ENCODE assay signal across 8 mouse cellular contexts in genomic region chr6:29169675-29170062, GRCm38 (mm10). TPM values are rescaled to one million over a fixed set of nuclear protein-coding genes. Genes with fewer than 3 reads are reported as not detected.
A peak's percentile ranks its signal among the peaks of the same experiment; 100 is the strongest.
DNase-seq lines count a peak whose midpoint lies in the region; ATAC-seq and TF ChIP-seq lines count a peak whose summit lies in the region.

No protein-coding gene starts in this region.

- WGBS in heart, embryonic 13.5 days = 2% methylated on average over 12 of the region's 12 CpGs
- 5% methylated on average over 12 of the region's 12 CpGs for WGBS in forebrain, embryonic 15.5 days
- 6% methylated on average over 12 of the region's 12 CpGs for WGBS in liver, embryonic 12.5 days (ENCODE audit: insufficient replicate concordance)

- H3K4me3 ChIP-seq in heart, embryonic 13.5 days = peak overlapping the region; percentile 54
- peak overlapping the region; percentile 89 for H3K4me3 ChIP-seq in E14TG2a.4 (replicated peaks; ENCODE audit: low read length)
- peak overlapping the region; percentile 53 for H3K4me3 ChIP-seq in forebrain, embryonic 15.5 days
- no peak overlapping the region for H3K4me3 ChIP-seq in liver, embryonic 12.5 days

- no peak for TF ChIP-seq CTCF in E14TG2a.4 (conservative IDR thresholded peaks at IDR 0.05; ENCODE audit: low read length)

- peak overlapping the region; percentile 78 for H3K4me2 ChIP-seq in heart, embryonic 13.5 days
- peak overlapping the region; percentile 99 for H3K4me2 ChIP-seq in forebrain, embryonic 15.5 days (replicated peaks)
- H3K4me2 ChIP-seq in liver, embryonic 12.5 days = peak overlapping the region; percentile 71; the same call in 1 of the 2 replicates

- no peaks in the 10 kb centered on the region for H3K9me3 ChIP-seq in heart, embryonic 13.5 days
- H3K9me3 ChIP-seq in E14TG2a.4 (ENCODE audit: low read length) = no peaks in the 10 kb centered on the region
- no peaks in the 10 kb centered on the region for H3K9me3 ChIP-seq in forebrain, embryonic 15.5 days
- no peaks in the 10 kb centered on the region for H3K9me3 ChIP-seq in liver, embryonic 12.5 days (replicated peaks)

- H3K9ac ChIP-seq in heart, embryonic 13.5 days = peak overlapping the region; percentile 71
- H3K9ac ChIP-seq in forebrain, embryonic 15.5 days (replicated peaks) = peak overlapping the region; percentile 68; the same call in 1 of the 2 replicates
- H3K9ac ChIP-seq in liver, embryonic 12.5 days = no peak overlapping the region

- DNase-seq in heart, adult 9 months (ENCODE audit: low spot score in 2 of 2) = no peak
- DNase-seq in urinary bladder, postnatal 14 days (ENCODE audit: low spot score) = no peak

- H3K27ac ChIP-seq in heart, embryonic 13.5 days (replicated peaks) = no peak overlapping the region
- no peak overlapping the region for H3K27ac ChIP-seq in forebrain, embryonic 15.5 days (replicated peaks)
- no peak overlapping the region for H3K27ac ChIP-seq in liver, embryonic 12.5 days

- peaks cover 28% of the 10 kb centered on the region for H3K4me1 ChIP-seq in heart, embryonic 13.5 days
- peaks cover 15% of the 10 kb centered on the region for H3K4me1 ChIP-seq in E14TG2a.4 (replicated peaks; ENCODE audit: low read depth, low read length)
- H3K4me1 ChIP-seq in forebrain, embryonic 15.5 days = peaks cover 21% of the 10 kb centered on the region
- peaks cover 20% of the 10 kb centered on the region for H3K4me1 ChIP-seq in liver, embryonic 12.5 days

- H3K27me3 ChIP-seq in heart, embryonic 13.5 days (replicated peaks) = peaks cover 88% of the 10 kb centered on the region
- H3K27me3 ChIP-seq in E14TG2a.4 (ENCODE audit: insufficient read depth, low read length) = peaks cover 71% of the 10 kb centered on the region
- peaks cover 54% of the 10 kb centered on the region for H3K27me3 ChIP-seq in forebrain, embryonic 15.5 days
- peaks cover 93% of the 10 kb centered on the region for H3K27me3 ChIP-seq in liver, embryonic 12.5 days (replicated peaks)

- no peaks in the 10 kb centered on the region for H3K36me3 ChIP-seq in heart, embryonic 13.5 days
- H3K36me3 ChIP-seq in E14TG2a.4 (ENCODE audit: insufficient read depth, low read length) = no peaks in the 10 kb centered on the region
- H3K36me3 ChIP-seq in forebrain, embryonic 15.5 days = no peaks in the 10 kb centered on the region
- H3K36me3 ChIP-seq in liver, embryonic 12.5 days = no peaks in the 10 kb centered on the region

- ATAC-seq in heart, embryonic 13.5 days (ENCODE audit: extremely low read depth, insufficient number of reproducible peaks, low FRiP score, low TSS enrichment) = no peak
- peak; percentile 2; the same call in 1 of the 2 replicates for ATAC-seq in forebrain, embryonic 15.5 days (replicated peaks)
- no peak for ATAC-seq in liver, embryonic 12.5 days
- no peak for ATAC-seq in megakaryocyte progenitor cell, adult 5-6 weeks (replicated peaks; ENCODE audit: poor library complexity)
- ATAC-seq in CD4-positive, CD25-positive, alpha-beta regulatory T cell, adult 4 months = no peak

RNA-seq across cellular contexts. Expression of gene Rbm28, which starts 4.9 kb away (rescaled TPM):
- 23.4 and 26.2 TPM in 2 replicates for polyA plus RNA-seq in heart, embryonic 13.5 days (2015; fragmentation: Nextera tagmentation; extraction: Ambion mirVana)
- polyA plus RNA-seq in forebrain, embryonic 15.5 days (2015; fragmentation: Nextera tagmentation; extraction: Ambion mirVana) = 41.4 and 41.6 TPM in 2 replicates
- 23.2 and 27.2 TPM in 2 replicates for polyA plus RNA-seq in liver, embryonic 12.5 days (2016; fragmentation: Nextera tagmentation; extraction: Ambion mirVana)
- total RNA-seq in megakaryocyte progenitor cell, adult 5-6 weeks (2015) = 46.3 and 59.0 TPM in 2 replicates
- 47.4 and 79.8 TPM in 2 replicates for total RNA-seq in megakaryocyte progenitor cell, adult 5-6 weeks (2017)
- polyA plus RNA-seq in CD4-positive, CD25-positive, alpha-beta regulatory T cell, adult 4 months (2017; shearing (Covaris generic)) = 10 to 100 TPM; 60.2 to 62.8 TPM

RNA-seq across cellular contexts. Expression of gene Prrt4, which starts 9.7 kb away (rescaled TPM):
- 1.5 and 2.4 TPM in 2 replicates for polyA plus RNA-seq in heart, embryonic 13.5 days (2015; fragmentation: Nextera tagmentation; extraction: Ambion mirVana)
- 4.5 and 4.7 TPM in 2 replicates for polyA plus RNA-seq in forebrain, embryonic 15.5 days (2015; fragmentation: Nextera tagmentation; extraction: Ambion mirVana)
- polyA plus RNA-seq in liver, embryonic 12.5 days (2016; fragmentation: Nextera tagmentation; extraction: Ambion mirVana) = 0.07 and 0.12 TPM in 2 replicates
- not detected in 2 replicates for total RNA-seq in megakaryocyte progenitor cell, adult 5-6 weeks (2015)
- total RNA-seq in megakaryocyte progenitor cell, adult 5-6 weeks (2017) = not detected in 2 replicates
- under 1 TPM; 0.16 to 0.28 TPM for polyA plus RNA-seq in CD4-positive, CD25-positive, alpha-beta regulatory T cell, adult 4 months (2017; shearing (Covaris generic))

RNA-seq across cellular contexts. Expression of gene Impdh1, which starts 46.5 kb away (rescaled TPM):
- polyA plus RNA-seq in heart, embryonic 13.5 days (2015; fragmentation: Nextera tagmentation; extraction: Ambion mirVana) = 34.7 and 36.6 TPM in 2 replicates
- 54.5 and 57.3 TPM in 2 replicates for polyA plus RNA-seq in forebrain, embryonic 15.5 days (2015; fragmentation: Nextera tagmentation; extraction: Ambion mirVana)
- 13.7 and 14.3 TPM in 2 replicates for polyA plus RNA-seq in liver, embryonic 12.5 days (2016; fragmentation: Nextera tagmentation; extraction: Ambion mirVana)
- 56.0 and 76.2 TPM in 2 replicates for total RNA-seq in megakaryocyte progenitor cell, adult 5-6 weeks (2015)
- 94.2 and 106 TPM in 2 replicates for total RNA-seq in megakaryocyte progenitor cell, adult 5-6 weeks (2017)
- 10 to 100 TPM; 18.5 to 22.7 TPM for polyA plus RNA-seq in CD4-positive, CD25-positive, alpha-beta regulatory T cell, adult 4 months (2017; shearing (Covaris generic))
